ENCODE assay signal across 22 mouse cellular contexts in the genomic region with DNA sequence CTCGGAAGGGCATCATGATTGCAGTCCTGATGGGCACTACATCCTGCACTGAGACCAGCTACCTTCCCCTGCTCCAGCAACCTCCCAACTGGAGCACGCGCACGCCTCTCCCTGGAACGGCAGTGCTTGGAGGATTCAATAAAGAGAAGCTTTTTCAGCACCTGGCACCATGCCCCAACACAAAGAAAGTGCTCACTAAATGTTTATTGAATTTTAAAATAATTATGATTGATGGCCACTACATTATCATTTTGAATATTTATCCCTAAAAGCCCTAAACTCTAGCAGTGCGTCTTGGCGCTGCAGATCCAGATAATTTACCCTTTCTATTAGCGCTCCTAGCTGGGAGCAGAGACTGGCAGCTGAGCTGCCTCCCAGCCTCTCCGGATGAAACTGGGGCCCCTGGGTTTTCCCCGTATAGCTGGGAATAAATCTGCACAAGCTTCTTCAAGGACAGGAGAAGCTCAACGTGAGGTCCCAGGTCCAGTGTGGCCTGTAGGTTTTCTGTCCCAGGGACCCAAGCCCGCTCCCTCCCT.
DNase-seq lines count a peak whose midpoint lies in the region; ATAC-seq lines count a peak whose summit lies in the region.
"Had no signal": no experiment of that assay in that cellular context is flagged by ENCODE, and none has a peak within 500 bp of the region (broad histone marks: within the 10 kb centered on the region; RNA-seq: fewer than 3 reads in every experiment).

No protein-coding gene starts in this region.

- H3K4me1 ChIP-seq in forebrain, embryonic 11.5 days (replicated peaks; ENCODE audit: control insufficient read depth, insufficient read depth, low read length): peaks cover 7% of the 10 kb centered on the region; the same call in 1 of the 2 replicates
- H3K4me1 ChIP-seq in forebrain, embryonic 10.5 days: peaks cover 26% of the 10 kb centered on the region
- H3K4me1 ChIP-seq in forebrain, embryonic 15.5 days: peaks cover 57% of the 10 kb centered on the region
- H3K4me1 ChIP-seq: heart, embryonic 12.5 days had no signal

- intact Hi-C loops in left cerebral cortex, postnatal 25 days (cut with DNase I): loop anchor here (2.0 to 5.0 kb wide), 2 partner anchors 73 to 104 kb away; no protein-coding TSS in a partner anchor
- intact Hi-C loops in left cerebral cortex, postnatal 36 days (cut with DNase I): loop anchor here (5.0 to 10.0 kb wide), 2 partner anchors 102 to 200 kb away; no protein-coding TSS in a partner anchor

- H3K27ac ChIP-seq in forebrain, embryonic 11.5 days (ENCODE audit: low read depth, low read length): no peak overlapping the region
- H3K27ac ChIP-seq in forebrain, embryonic 10.5 days: no peak overlapping the region
- H3K27ac ChIP-seq in forebrain, embryonic 15.5 days (replicated peaks): peak overlapping the region; percentile 80
- H3K27ac ChIP-seq: embryonic facial prominence, embryonic 12.5 days; hindbrain, embryonic 10.5 days; kidney, postnatal 0 days; midbrain, embryonic 10.5 days had no signal

- peak; percentile 37 for DNase-seq in forebrain, embryonic 11.5 days (ENCODE audit: low spot score)
- DNase-seq in forebrain, embryonic 10.5 days (ENCODE audit: extremely low spot score, low spot score): no peak
- peak; percentile 18 to 34 for DNase-seq in left cerebral cortex, postnatal 25 days (ENCODE audit: low spot score in 2 of 2)
- DNase-seq in left cerebral cortex, postnatal 36 days (ENCODE audit: low spot score in 2 of 2): no peak
- peak; percentile 55 to 62 for DNase-seq in right cerebral cortex, postnatal 10 days (ENCODE audit: low spot score in 2 of 2)
- no peak for DNase-seq in right cerebral cortex, adult 18-20 months
- no peak for DNase-seq in B cell, adult 2 months
- DNase-seq: adrenal gland, postnatal 25 days; cerebellum, postnatal 25 days; gastrocnemius, postnatal 10 days; heart, postnatal 10 days; kidney, adult 18-20 months; lung, postnatal 4 days; thymus, adult 18-20 months; thymus, postnatal 4 days had no signal

- WGBS in forebrain, embryonic 11.5 days: 63% methylated on average over 12 of the region's 12 CpGs
- WGBS in forebrain, embryonic 10.5 days: 72% methylated on average over 12 of the region's 12 CpGs
- 29% methylated on average over 12 of the region's 12 CpGs for WGBS in forebrain, embryonic 15.5 days

- no peak overlapping the region for H3K4me2 ChIP-seq in forebrain, embryonic 11.5 days (ENCODE audit: low read depth, low read length, severe bottlenecking)
- H3K4me2 ChIP-seq in forebrain, embryonic 15.5 days (replicated peaks): no peak overlapping the region
- H3K4me2 ChIP-seq: embryonic facial prominence, embryonic 12.5 days; heart, embryonic 12.5 days had no signal

- no peaks in the 10 kb centered on the region for H3K36me3 ChIP-seq in forebrain, embryonic 11.5 days (ENCODE audit: control insufficient read depth, insufficient read depth, low read length)
- no peaks in the 10 kb centered on the region for H3K36me3 ChIP-seq in forebrain, embryonic 10.5 days (replicated peaks)
- H3K36me3 ChIP-seq in forebrain, embryonic 15.5 days: no peaks in the 10 kb centered on the region
- H3K36me3 ChIP-seq: embryonic facial prominence, embryonic 12.5 days; heart, embryonic 12.5 days; hindbrain, embryonic 10.5 days; midbrain, embryonic 10.5 days had no signal

- no peak for ATAC-seq in forebrain, embryonic 11.5 days (replicated peaks; ENCODE audit: low FRiP score)
- no peak for ATAC-seq in forebrain, embryonic 15.5 days (replicated peaks)
- ATAC-seq: inflammation-experienced regulatory T-cells, adult 6 months had no signal

- no peak overlapping the region for H3K9ac ChIP-seq in forebrain, embryonic 11.5 days (ENCODE audit: low read length)
- peak overlapping the region; percentile 24; the same call in 1 of the 2 replicates for H3K9ac ChIP-seq in forebrain, embryonic 15.5 days (replicated peaks)
- H3K9ac ChIP-seq: embryonic facial prominence, embryonic 12.5 days; heart, embryonic 12.5 days had no signal

- H3K4me3 ChIP-seq in forebrain, embryonic 11.5 days (ENCODE audit: low read depth, low read length): no peak overlapping the region
- H3K4me3 ChIP-seq in forebrain, embryonic 10.5 days: no peak overlapping the region
- H3K4me3 ChIP-seq in forebrain, embryonic 15.5 days: no peak overlapping the region
- H3K4me3 ChIP-seq: embryonic facial prominence, embryonic 12.5 days; heart, embryonic 12.5 days; hindbrain, embryonic 10.5 days; midbrain, embryonic 10.5 days had no signal

- H3K9me3 ChIP-seq in forebrain, embryonic 11.5 days (ENCODE audit: control insufficient read depth, low read length): no peaks in the 10 kb centered on the region
- H3K9me3 ChIP-seq in forebrain, embryonic 10.5 days: no peaks in the 10 kb centered on the region
- H3K9me3 ChIP-seq in forebrain, embryonic 15.5 days: no peaks in the 10 kb centered on the region
- H3K9me3 ChIP-seq: embryonic facial prominence, embryonic 12.5 days; heart, embryonic 12.5 days; hindbrain, embryonic 10.5 days; midbrain, embryonic 10.5 days had no signal

- 0 out of 2 replicates have a peak, but pooled peaks cover 4% of the 10 kb centered on the region for H3K27me3 ChIP-seq in forebrain, embryonic 11.5 days (ENCODE audit: control insufficient read depth, insufficient read depth, low read length)
- peaks cover 38% of the 10 kb centered on the region for H3K27me3 ChIP-seq in forebrain, embryonic 10.5 days (ENCODE audit: poor library complexity, severe bottlenecking)
- H3K27me3 ChIP-seq in forebrain, embryonic 15.5 days: no peaks in the 10 kb centered on the region
- H3K27me3 ChIP-seq: embryonic facial prominence, embryonic 12.5 days had no signal

Comparison
In these comparisons a context has a peak if more than half of its experiments do, and no peak if none do; other contexts are left out.
1. DNase-seq: peak in forebrain, embryonic 11.5 days (single experiment), left cerebral cortex, postnatal 25 days (2 of 2) and right cerebral cortex, postnatal 10 days (2 of 2); none in forebrain, embryonic 10.5 days (single experiment), left cerebral cortex, postnatal 36 days (0 of 2), right cerebral cortex, adult 18-20 months (single experiment) and B cell, adult 2 months (0 of 2).